In genomic region chr13:75760859-75761548, GRCm38 (mm10) we compare ENCODE assay signal across 27 mouse cellular contexts. TPM values are rescaled to one million over a fixed set of nuclear protein-coding genes. Genes with fewer than 3 reads are reported as not detected.
A peak's percentile ranks its signal among the peaks of the same experiment; 100 is the strongest.
DNase-seq lines count a peak whose midpoint lies in the region; ATAC-seq lines count a peak whose summit lies in the region.
"Had no signal": no experiment of that assay in that cellular context is flagged by ENCODE, and none has a peak within 500 bp of the region (broad histone marks: within the 10 kb centered on the region; RNA-seq: fewer than 3 reads in every experiment).

No protein-coding gene starts in this region.

- no peak overlapping the region for H3K4me3 ChIP-seq in liver, embryonic 12.5 days
- H3K4me3 ChIP-seq in liver, embryonic 11.5 days (ENCODE audit: low read depth, low read length): no peak overlapping the region
- H3K4me3 ChIP-seq in liver, embryonic 13.5 days (replicated peaks): no peak overlapping the region
- H3K4me3 ChIP-seq: embryonic facial prominence, embryonic 12.5 days; forebrain, embryonic 10.5 days; forebrain, embryonic 15.5 days; limb, embryonic 10.5 days; limb, embryonic 15.5 days; lung, embryonic 15.5 days; megakaryocyte, embryonic 14.5 days; midbrain, embryonic 12.5 days had no signal

- peaks cover 91% of the 10 kb centered on the region for H3K36me3 ChIP-seq in liver, embryonic 12.5 days
- peaks cover 15% of the 10 kb centered on the region; the same call in 1 of the 2 replicates for H3K36me3 ChIP-seq in liver, embryonic 11.5 days (ENCODE audit: control insufficient read depth, insufficient read depth, low read length)
- peaks cover 82% of the 10 kb centered on the region for H3K36me3 ChIP-seq in liver, embryonic 13.5 days
- H3K36me3 ChIP-seq: embryonic facial prominence, embryonic 12.5 days; forebrain, embryonic 10.5 days; forebrain, embryonic 15.5 days; limb, embryonic 10.5 days; lung, embryonic 15.5 days; midbrain, embryonic 12.5 days had no signal

- no peak overlapping the region for H3K4me2 ChIP-seq in liver, embryonic 12.5 days
- no peak overlapping the region for H3K4me2 ChIP-seq in liver, embryonic 11.5 days
- no peak overlapping the region for H3K4me2 ChIP-seq in liver, embryonic 13.5 days
- H3K4me2 ChIP-seq: embryonic facial prominence, embryonic 12.5 days; forebrain, embryonic 15.5 days; limb, embryonic 15.5 days; lung, embryonic 15.5 days; midbrain, embryonic 12.5 days had no signal

- peaks cover 27% of the 10 kb centered on the region for H3K4me1 ChIP-seq in liver, embryonic 12.5 days
- peaks cover 6% of the 10 kb centered on the region for H3K4me1 ChIP-seq in liver, embryonic 11.5 days (replicated peaks; ENCODE audit: control insufficient read depth, insufficient read depth, low read length)
- peaks cover 24% of the 10 kb centered on the region for H3K4me1 ChIP-seq in liver, embryonic 13.5 days (replicated peaks)
- H3K4me1 ChIP-seq: embryonic facial prominence, embryonic 12.5 days; forebrain, embryonic 15.5 days; lung, embryonic 15.5 days had no signal

- H3K9me3 ChIP-seq in liver, embryonic 12.5 days (replicated peaks): no peaks in the 10 kb centered on the region
- no peaks in the 10 kb centered on the region for H3K9me3 ChIP-seq in liver, embryonic 11.5 days (ENCODE audit: control insufficient read depth, low read length)
- H3K9me3 ChIP-seq in liver, embryonic 13.5 days (replicated peaks): no peaks in the 10 kb centered on the region
- H3K9me3 ChIP-seq: embryonic facial prominence, embryonic 12.5 days; forebrain, embryonic 10.5 days; forebrain, embryonic 15.5 days; limb, embryonic 10.5 days; limb, embryonic 15.5 days; lung, embryonic 15.5 days; megakaryocyte, embryonic 14.5 days; midbrain, embryonic 12.5 days had no signal

- peak; percentile 9 to 20 for DNase-seq in heart, adult 18-20 months
- DNase-seq in heart, postnatal 10 days: no peak
- no peak for DNase-seq in liver, embryonic 11.5 days (ENCODE audit: low spot score)
- no peak for DNase-seq in liver, embryonic 13.5 days
- no peak for DNase-seq in embryo, embryonic 11 days
- DNase-seq in natural killer cell, adult 2 months (ENCODE audit: low spot score in 2 of 2): no peak
- DNase-seq: adrenal gland, postnatal 10 days; B cell, adult 2 months; cerebellum, adult 8-10 months; cerebellum, postnatal 36 days; gastrocnemius, postnatal 36 days; kidney, adult 18-20 months; kidney, postnatal 4 days; lung, postnatal 4 days; thymus, adult 2 months; thymus, postnatal 4 days had no signal

- intact Hi-C loops in heart, postnatal 10 days (cut with DNase I): no loop called here

- WGBS in liver, embryonic 12.5 days (ENCODE audit: insufficient replicate concordance): 92% methylated on average over 4 of the region's 4 CpGs
- WGBS in liver, embryonic 11.5 days: 89% methylated on average over 4 of the region's 4 CpGs
- WGBS in liver, embryonic 13.5 days (ENCODE audit: insufficient replicate concordance): 87% methylated on average over 4 of the region's 4 CpGs

- no peak overlapping the region for H3K9ac ChIP-seq in liver, embryonic 12.5 days
- H3K9ac ChIP-seq in liver, embryonic 11.5 days (ENCODE audit: low read depth, low read length): no peak overlapping the region
- H3K9ac ChIP-seq in liver, embryonic 13.5 days: no peak overlapping the region
- H3K9ac ChIP-seq: embryonic facial prominence, embryonic 12.5 days; forebrain, embryonic 15.5 days; limb, embryonic 15.5 days; lung, embryonic 15.5 days; midbrain, embryonic 12.5 days had no signal

- H3K27ac ChIP-seq in liver, embryonic 12.5 days: peak overlapping the region; percentile 43
- no peak overlapping the region for H3K27ac ChIP-seq in liver, embryonic 11.5 days (ENCODE audit: low read depth, low read length)
- H3K27ac ChIP-seq in liver, embryonic 13.5 days: peak overlapping the region; percentile 34; the same call in 1 of the 2 replicates
- H3K27ac ChIP-seq: embryonic facial prominence, embryonic 12.5 days; forebrain, embryonic 10.5 days; forebrain, embryonic 15.5 days; kidney, postnatal 0 days; limb, embryonic 10.5 days; limb, embryonic 15.5 days; lung, embryonic 15.5 days; midbrain, embryonic 12.5 days had no signal

- ATAC-seq in liver, embryonic 12.5 days: no peak
- ATAC-seq in liver, embryonic 11.5 days (replicated peaks; ENCODE audit: low FRiP score): no peak
- peak; percentile 60; the same call in 1 of the 2 replicates for ATAC-seq in liver, embryonic 13.5 days (ENCODE audit: low read depth)
- ATAC-seq: forebrain, embryonic 15.5 days; hindbrain, embryonic 16.5 days had no signal

- no peaks in the 10 kb centered on the region for H3K27me3 ChIP-seq in liver, embryonic 12.5 days (replicated peaks)
- no peaks in the 10 kb centered on the region for H3K27me3 ChIP-seq in liver, embryonic 11.5 days (replicated peaks; ENCODE audit: control insufficient read depth, insufficient read depth, low read length)
- no peaks in the 10 kb centered on the region for H3K27me3 ChIP-seq in liver, embryonic 13.5 days
- H3K27me3 ChIP-seq: embryonic facial prominence, embryonic 12.5 days; forebrain, embryonic 15.5 days; limb, embryonic 15.5 days; lung, embryonic 15.5 days; megakaryocyte, embryonic 14.5 days; midbrain, embryonic 12.5 days had no signal

RNA-seq across cellular contexts. Expression of gene Ell2, which starts 54.4 kb away (rescaled TPM):
- total RNA-seq in heart, adult 18-20 months (2021): 10 to 100 TPM; 25.2 to 31.5 TPM
- total RNA-seq in heart, postnatal 10 days (2021): 10 to 100 TPM; 12.7 to 14.8 TPM
- polyA plus RNA-seq in liver, embryonic 12.5 days (2016; fragmentation: Nextera tagmentation; extraction: Ambion mirVana): 59.6 and 66.2 TPM in 2 replicates
- polyA plus RNA-seq in liver, embryonic 11.5 days (2014; fragmentation: Nextera tagmentation; extraction: Ambion mirVana): 40.4 and 44.8 TPM in 2 replicates
- 38.2 and 49.6 TPM in 2 replicates for polyA plus RNA-seq in liver, embryonic 13.5 days (2015; fragmentation: Nextera tagmentation; extraction: Ambion mirVana)

Comparison
In these comparisons a context has a peak if more than half of its experiments do, and no peak if none do; other contexts are left out.
1. DNase-seq: peak in heart, adult 18-20 months (2 of 2); none in heart, postnatal 10 days (0 of 2), liver, embryonic 11.5 days (single experiment), liver, embryonic 13.5 days (single experiment), embryo, embryonic 11 days (single experiment) and natural killer cell, adult 2 months (0 of 2).